Mouse (Mus musculus) duodenum, adult 2 months (tissue): ENCODE measurements around the gene Gm21117. TPM values are rescaled to one million over a fixed set of nuclear protein-coding genes. Genes with fewer than 3 reads are reported as not detected.

Experiments used
- polyA plus RNA-seq: library from polyadenylated mRNA; depleted of rRNA; stranded (reverse); fragments of >200 nt; gene quantifications from 2 replicates; pipeline ENCODE4 v1.2.3, GENCODE M21; 2012; ENCODE audit warnings: low replicate concordance; rRNA removed

Gm21117 gene
- polyA plus RNA-seq = not detected in 2 replicates

GRCm38 (mm10) chrY:51124920-51125319, at the start of gene Gm21117:
Gene Gm21117, plus strand, starts transcription at chrY:51125220.

